Mouse (Mus musculus) hindbrain, embryonic 14.5 days (tissue): ENCODE results near the gene Ppox. TPM values are rescaled to one million over a fixed set of nuclear protein-coding genes. Genes with fewer than 3 reads are reported as not detected.
"Not testable (repeated sequence)": the region's sequence is repeated elsewhere in the genome, so short reads cannot be mapped to it uniquely, and the experiment has no call there.

Experiments
- ATAC-seq: fragments of 200-750 bp; cut with Nextera tagmentation; 2 replicates; pipeline ENCODE4 v1.8.0; 2017; ENCODE audit warnings: moderate number of reproducible peaks, mild to moderate bottlenecking, moderate TSS enrichment, moderate library complexity; ENCODE audit not compliant: low FRiP score
- DNase-seq: peaks from one replicate; pipeline ENCODE4 v3.0.0-alpha.2; 2015; ENCODE audit warnings: low spot score
- H3K27ac ChIP-seq: fragments of 300-500 bp; sonication (generic); 2 replicates; pipeline ENCODE4 v1.5.1; 2014; ENCODE audit warnings: mild to moderate bottlenecking, moderate library complexity
- H3K27me3 ChIP-seq: fragments of 300-500 bp; sonication (generic); 2 replicates; pipeline ENCODE4 v1.6.1; 2014; ENCODE audit warnings: mild to moderate bottlenecking, low read length, mixed read lengths; ENCODE audit not compliant: control insufficient read depth, insufficient read depth
- H3K36me3 ChIP-seq: fragments of 300-500 bp; sonication (generic); replicated peaks from 2 replicates; pipeline ENCODE4 v1.6.1; 2014; ENCODE audit not compliant: control insufficient read depth, insufficient read depth
- H3K4me1 ChIP-seq: fragments of 300-500 bp; sonication (generic); replicated peaks from 2 replicates; pipeline ENCODE4 v1.6.1; 2014; ENCODE audit warnings: antibody characterized with exemption, low read length, mixed read lengths; ENCODE audit not compliant: control insufficient read depth, insufficient read depth
- H3K4me2 ChIP-seq: fragments of 300-500 bp; sonication (generic); replicated peaks from 2 replicates; pipeline ENCODE4 v1.6.1; 2014; ENCODE audit warnings: mild to moderate bottlenecking, moderate library complexity
- H3K4me3 ChIP-seq: fragments of 300-500 bp; sonication (generic); replicated peaks from 2 replicates; pipeline ENCODE4 v1.5.1; 2014; ENCODE audit warnings: mild to moderate bottlenecking, low read length
- H3K9ac ChIP-seq: fragments of 300-500 bp; sonication (generic); 2 replicates; pipeline ENCODE4 v1.6.1; 2014
- H3K9me3 ChIP-seq: fragments of 300-500 bp; sonication (generic); 2 replicates; pipeline ENCODE4 v1.6.1; 2016; ENCODE audit warnings: low read length; ENCODE audit not compliant: control insufficient read depth
- WGBS: fragments of 180-500 bp; shearing (Covaris S2); extraction: QIAGEN DNeasy Blood & Tissue Kit; methylation state at CpG from one replicate; pipeline ENCODE4 v1.1.7; 2014; 5-methylcytosine and 5-hydroxymethylcytosine counted together
- polyA plus RNA-seq: library from polyadenylated mRNA; unstranded; fragments of >200 nt; fragmentation: Nextera tagmentation; extraction: Ambion mirVana; gene quantifications from 2 replicates; pipeline ENCODE4 v1.2.1, GENCODE M21; 2014

The Ppox gene
- polyA plus RNA-seq: 43.5 and 44.6 TPM in 2 replicates

DNA sequence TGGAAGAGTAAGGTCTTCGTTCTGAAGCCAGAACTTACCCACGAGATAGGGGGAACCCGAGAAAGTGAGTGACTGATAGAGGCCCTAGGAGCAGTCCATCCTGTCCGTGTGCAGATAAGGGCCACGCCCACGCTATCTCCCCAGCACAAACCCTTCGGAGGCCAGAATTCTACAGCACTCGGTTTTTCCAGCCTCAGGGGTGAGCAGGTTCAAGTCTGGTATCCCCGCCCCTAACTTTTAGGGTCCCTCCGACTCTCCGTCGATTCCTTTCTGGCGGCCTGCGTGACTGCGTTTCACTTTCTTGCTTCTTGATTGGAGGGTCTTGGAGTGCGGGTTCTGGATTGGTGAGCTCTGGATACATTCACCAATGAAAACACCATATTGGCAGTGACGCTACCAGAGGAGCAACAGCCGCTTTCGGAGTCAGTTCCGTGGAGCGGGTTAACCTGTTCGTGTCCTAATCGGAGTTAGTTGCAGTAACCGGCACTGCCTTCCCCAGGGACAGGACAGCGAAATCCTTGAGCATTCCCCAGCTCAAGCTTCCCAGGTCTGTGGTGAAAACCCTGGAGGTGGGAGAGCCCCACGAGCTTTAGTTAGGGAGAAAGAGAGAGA lies at the start of gene Ppox:
Gene Ppox, minus strand, starts transcription at position 271 of the 612 bp plus-strand sequence.
- no peaks in the 10 kb centered on the region for H3K27me3 ChIP-seq
- no peaks in the 10 kb centered on the region for H3K9me3 ChIP-seq
- peak within 1 kb of the TSS; percentile 59 for H3K4me3 ChIP-seq
- H3K9ac ChIP-seq: peak within 1 kb of the TSS; percentile 58
- DNase-seq: peak; percentile 94
- peak; percentile 98 for ATAC-seq
- peak within 1 kb of the TSS; percentile 65 for H3K4me2 ChIP-seq
- peak within 1 kb of the TSS; percentile 82 for H3K27ac ChIP-seq
- WGBS: under 1% methylated on average over 26 of the region's 26 CpGs
- H3K36me3 ChIP-seq: peaks cover 63% of the 10 kb centered on the region
- H3K4me1 ChIP-seq: peaks cover 21% of the 10 kb centered on the region

DNA sequence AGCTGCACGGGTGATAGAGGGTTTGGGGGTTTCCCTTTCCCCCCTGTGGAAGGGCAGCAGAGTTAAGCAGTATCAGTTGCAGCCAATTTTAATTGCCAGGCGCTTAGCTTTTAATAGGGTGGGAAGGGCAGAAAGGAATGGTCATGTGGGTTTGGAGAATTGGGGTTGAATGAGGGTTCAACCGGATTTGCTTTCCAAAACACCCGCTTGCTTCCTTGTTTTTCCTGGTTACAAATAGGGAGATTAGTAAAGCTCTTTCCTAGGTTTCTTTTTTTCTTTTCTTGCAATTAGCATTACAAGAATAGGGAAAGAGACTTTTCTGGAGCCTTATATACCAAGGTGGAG lies 49.2 kb upstream of the Ppox start:
- Histone ChIP-seq H3K27ac (peak overlapping the region; percentile 95), H3K4me1 (peaks cover 33% of the 10 kb centered on the region)
- no peak for ATAC-seq

DNA sequence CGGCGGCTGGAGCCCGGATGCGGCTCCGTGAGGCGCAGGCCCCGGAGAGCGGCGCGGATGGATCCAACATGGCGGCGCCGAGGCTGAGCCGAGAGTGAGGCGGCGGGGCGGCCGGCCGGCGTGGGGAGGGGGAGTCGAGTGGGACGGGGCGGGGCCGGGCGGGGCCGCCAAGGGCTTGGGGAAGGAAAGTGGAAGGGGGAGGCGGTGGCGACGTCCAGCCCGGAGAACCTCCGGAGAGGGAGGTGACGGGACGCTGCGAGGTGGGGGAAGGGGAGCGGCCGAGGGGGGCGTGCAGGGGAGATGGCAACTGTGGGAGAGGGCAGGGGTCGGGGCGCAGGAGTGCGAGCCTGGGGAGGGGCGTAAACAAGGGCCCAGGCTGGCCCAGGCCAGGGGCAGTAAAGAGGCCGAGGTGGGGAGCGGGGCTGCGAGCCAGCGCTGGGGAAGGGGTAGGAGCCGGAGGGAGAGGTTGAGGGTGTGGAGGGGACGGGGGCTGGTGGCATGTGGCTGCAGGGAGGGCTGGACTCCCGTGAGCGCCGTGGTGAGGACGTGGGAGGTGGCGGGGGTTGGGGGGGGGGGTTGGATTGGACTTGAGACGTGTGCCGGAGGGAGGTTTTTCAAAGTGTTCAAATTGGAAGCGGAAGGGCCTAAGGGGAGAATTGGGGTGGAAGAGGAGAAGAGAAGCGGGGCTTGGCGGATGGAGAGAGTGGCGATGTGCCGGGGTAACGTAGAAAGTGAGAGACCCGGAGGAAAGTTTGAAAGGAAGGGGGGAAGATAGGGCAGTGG lies 48.6 kb upstream of the Ppox start:
- H3K4me2 ChIP-seq: peak overlapping the region; percentile 78
- ATAC-seq: peak; percentile 88
- no peaks in the 10 kb centered on the region for H3K27me3 ChIP-seq

More for the DNA sequence above, 49.2 kb upstream of the Ppox start:
- under 1% methylated on average over 4 of the region's 4 CpGs for WGBS
- DNase-seq: peak; percentile 40
- H3K4me2 ChIP-seq: peak overlapping the region; percentile 78
- peak overlapping the region; percentile 81 for H3K9ac ChIP-seq
- no peaks in the 10 kb centered on the region for H3K27me3 ChIP-seq
- H3K9me3 ChIP-seq: no peaks in the 10 kb centered on the region
- H3K4me3 ChIP-seq: peak overlapping the region; percentile 89
- peaks cover 14% of the 10 kb centered on the region for H3K36me3 ChIP-seq

DNA sequence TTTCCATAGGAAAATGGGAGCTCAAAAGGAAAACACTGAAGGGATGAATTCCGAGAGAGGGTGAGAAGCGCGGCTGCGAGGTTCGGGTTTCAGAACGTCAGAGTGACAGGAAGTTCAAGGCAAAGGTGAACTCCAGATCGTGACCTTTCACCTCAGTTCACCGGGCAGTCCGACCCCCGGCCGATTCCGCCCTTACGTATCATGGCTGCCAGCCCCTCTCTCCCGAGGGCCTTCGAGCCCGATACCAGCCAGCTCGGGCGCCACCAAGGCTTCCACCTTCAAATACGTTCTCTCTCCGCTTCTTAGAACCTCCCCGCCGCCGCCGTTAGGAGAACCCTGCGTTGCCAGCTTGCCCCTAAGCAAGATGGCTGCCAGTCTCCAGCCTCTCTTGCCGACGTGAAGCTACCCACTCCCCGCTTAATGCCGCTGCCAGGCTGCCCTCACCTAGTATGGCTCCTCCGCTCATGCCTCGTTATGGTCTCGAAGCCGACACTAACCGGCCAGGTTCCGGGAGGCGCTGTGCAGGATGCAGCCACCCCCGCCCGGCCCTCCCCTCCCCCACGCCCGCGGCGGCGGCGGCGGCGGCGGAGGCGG lies 48.0 kb upstream of the Ppox start, which contains the start of gene Dedd:
Gene Dedd, plus strand, starts transcription at position 307 of the 594 bp plus-strand sequence.
- H3K4me2 ChIP-seq: peak within 1 kb of the TSS; percentile 78
- H3K27ac ChIP-seq: peak within 1 kb of the TSS; percentile 95
- ATAC-seq (peak; percentile 96), DNase-seq (peak; percentile 89)
- H3K4me3 ChIP-seq: peak within 1 kb of the TSS; percentile 89
- H3K36me3 ChIP-seq: peaks cover 11% of the 10 kb centered on the region
- H3K27me3 ChIP-seq: no peaks in the 10 kb centered on the region
- no peaks in the 10 kb centered on the region for H3K9me3 ChIP-seq
- WGBS: 1% methylated on average over 41 of the region's 48 CpGs
- peaks cover 33% of the 10 kb centered on the region for H3K4me1 ChIP-seq
- H3K9ac ChIP-seq: peak within 1 kb of the TSS; percentile 81

More for the DNA sequence above, 48.6 kb upstream of the Ppox start:
- Histone ChIP-seq H3K4me3 (peak overlapping the region; percentile 89), H3K9me3 (no peaks in the 10 kb centered on the region), H3K4me1 (peaks cover 33% of the 10 kb centered on the region), H3K27ac (peak overlapping the region; percentile 95), H3K36me3 (peaks cover 14% of the 10 kb centered on the region), H3K9ac (peak overlapping the region; percentile 81)
- no peak for DNase-seq
- WGBS: under 1% methylated on average over 49 of the region's 61 CpGs

DNA sequence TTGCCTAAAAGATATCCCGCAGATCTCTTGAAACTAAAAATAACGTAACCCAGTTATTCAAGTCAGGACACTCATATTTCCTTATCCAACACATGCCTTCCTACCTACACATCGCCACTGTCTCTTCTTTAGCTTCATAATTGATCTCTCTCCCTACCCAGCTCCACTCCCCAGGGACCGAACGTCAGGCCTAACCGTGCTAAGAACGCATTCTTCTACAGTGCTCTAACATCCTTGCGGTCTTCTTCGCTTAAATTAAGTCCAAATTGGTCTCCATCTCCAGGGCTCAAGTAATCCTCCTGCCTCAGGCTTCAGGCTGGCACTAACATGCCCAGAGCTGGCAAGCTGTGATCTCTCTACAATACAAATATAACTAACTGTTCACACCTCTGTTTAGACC lies 47.3 kb upstream of the Ppox start:
- no peaks in the 10 kb centered on the region for H3K27me3 ChIP-seq
- H3K9ac ChIP-seq: peak overlapping the region; percentile 81
- peaks cover 33% of the 10 kb centered on the region for H3K4me1 ChIP-seq
- ATAC-seq (no peak), DNase-seq (peak; percentile 40)
- peak overlapping the region; percentile 95 for H3K27ac ChIP-seq
- H3K9me3 ChIP-seq: no peaks in the 10 kb centered on the region
- H3K36me3 ChIP-seq: peaks cover 13% of the 10 kb centered on the region; the same call in 1 of the 2 replicates
- H3K4me2 ChIP-seq: peak overlapping the region; percentile 78
- H3K4me3 ChIP-seq: peak overlapping the region; percentile 89
- 35% methylated on average over 9 of the region's 9 CpGs for WGBS

DNA sequence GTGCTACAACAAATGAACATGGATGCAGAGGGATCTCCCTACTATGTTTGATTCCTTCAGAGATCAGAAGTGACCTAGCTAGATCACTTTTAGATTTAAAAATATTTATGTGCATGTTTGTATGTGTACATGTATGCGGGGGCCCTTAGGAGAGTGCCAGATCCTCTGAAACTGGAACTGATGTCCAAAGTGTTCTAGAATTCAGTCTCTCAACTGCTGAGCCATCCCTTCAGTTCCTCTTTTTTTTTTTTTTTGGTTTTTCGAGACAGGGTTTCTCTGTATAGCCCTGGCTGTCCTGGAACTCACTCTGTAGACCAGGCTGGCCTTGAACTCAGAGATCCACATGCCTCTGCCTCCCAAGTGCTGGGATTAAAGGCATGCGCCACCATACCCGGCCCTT lies 45.6 kb upstream of the Ppox start:
- not testable (repeated sequence) for H3K9ac ChIP-seq, DNase-seq, H3K27ac ChIP-seq, H3K9me3 ChIP-seq, H3K27me3 ChIP-seq, H3K36me3 ChIP-seq, H3K4me2 ChIP-seq, H3K4me3 ChIP-seq, ATAC-seq
- 84% methylated on average over 3 of the region's 4 CpGs for WGBS
- H3K4me1 ChIP-seq: peaks cover 28% of the 10 kb centered on the region

DNA sequence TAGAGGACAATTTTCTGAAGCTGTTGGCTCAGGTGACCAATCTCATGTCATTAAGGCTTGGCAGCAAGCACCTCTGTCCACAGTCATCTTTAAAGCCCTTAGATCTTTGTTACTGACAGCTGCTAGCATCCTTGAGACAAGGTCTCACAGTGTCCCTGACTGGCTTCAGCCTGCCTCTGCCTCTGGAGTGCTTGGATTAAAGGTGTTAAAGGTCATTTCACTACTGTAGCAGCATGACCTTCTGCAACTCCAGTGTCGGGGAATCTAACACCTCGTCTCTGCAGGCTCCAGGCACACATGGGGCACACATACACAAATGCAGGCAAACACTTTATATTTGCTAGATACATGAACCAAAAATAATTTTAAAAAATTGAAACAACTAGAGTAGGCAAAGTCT lies 44.6 kb upstream of the Ppox start:
- H3K36me3 ChIP-seq: 0 out of 2 replicates have a peak, but pooled peaks cover 9% of the 10 kb centered on the region
- no peaks in the 10 kb centered on the region for H3K27me3 ChIP-seq
- H3K4me2 ChIP-seq: no peak overlapping the region
- ATAC-seq (no peak), DNase-seq (no peak)
- no peaks in the 10 kb centered on the region for H3K9me3 ChIP-seq
- no peak overlapping the region for H3K27ac ChIP-seq
- 87% methylated on average over 2 of the region's 2 CpGs for WGBS
- H3K4me1 ChIP-seq: peaks cover 20% of the 10 kb centered on the region
- H3K9ac ChIP-seq: no peak overlapping the region
- no peak overlapping the region for H3K4me3 ChIP-seq

DNA sequence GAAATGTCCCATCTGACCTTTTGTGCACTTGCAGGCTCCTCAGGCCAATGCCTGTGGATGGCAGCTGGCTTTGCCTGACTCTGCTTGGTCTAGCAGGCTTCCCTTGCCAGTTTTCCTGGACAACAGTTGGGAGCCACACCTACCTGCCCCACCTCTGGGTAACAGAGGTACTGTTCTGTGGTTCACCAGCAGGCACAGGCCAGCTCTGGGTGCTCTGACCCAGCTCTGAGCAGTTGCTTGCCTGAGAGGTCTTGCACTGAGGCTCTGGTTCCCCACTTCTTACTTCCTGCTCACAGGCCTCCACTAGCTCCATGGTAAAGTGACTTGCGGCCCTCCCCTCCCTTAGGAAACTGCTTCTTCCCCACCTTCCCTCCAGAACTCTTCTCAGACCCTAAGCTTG lies 41.0 kb upstream of the Ppox start:
- DNase-seq (no peak), ATAC-seq (peak; percentile 40; the same call in 1 of the 2 replicates)
- no peak overlapping the region for H3K4me3 ChIP-seq
- H3K27me3 ChIP-seq: no peaks in the 10 kb centered on the region
- no peak overlapping the region for H3K4me2 ChIP-seq
- 0 out of 2 replicates have a peak, but pooled peaks cover 9% of the 10 kb centered on the region for H3K36me3 ChIP-seq
- no peak overlapping the region for H3K27ac ChIP-seq
- no peaks in the 10 kb centered on the region for H3K9me3 ChIP-seq
- H3K4me1 ChIP-seq: peaks cover under 1% of the 10 kb centered on the region; the same call in 1 of the 2 replicates
- H3K9ac ChIP-seq: no peak overlapping the region
- WGBS: 93% methylated on average over 1 of the region's 1 CpGs

DNA sequence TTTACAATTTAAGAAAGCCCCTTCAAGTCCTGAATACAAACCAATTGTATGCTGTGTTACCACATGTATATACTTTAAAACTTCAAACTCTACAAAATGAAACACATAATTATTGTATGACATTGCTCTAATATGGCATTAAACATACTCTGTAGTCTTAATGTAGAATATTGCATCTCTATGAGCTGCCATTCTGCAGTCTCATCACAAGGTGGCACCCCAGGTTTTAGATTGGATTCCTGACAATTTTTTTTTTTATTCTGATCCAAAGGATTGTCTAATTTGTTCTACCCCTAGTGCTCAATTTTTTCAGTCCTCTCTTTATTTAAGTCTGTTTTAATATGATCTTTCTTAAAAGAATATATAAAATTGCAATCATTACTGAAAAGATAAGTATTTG lies 40.4 kb upstream of the Ppox start:
- ATAC-seq (no peak), DNase-seq (peak; percentile 42)
- Histone ChIP-seq H3K27ac (no peak overlapping the region), H3K4me3 (no peak overlapping the region), H3K4me2 (no peak overlapping the region), H3K27me3 (no peaks in the 10 kb centered on the region), H3K36me3 (0 out of 2 replicates have a peak, but pooled peaks cover 9% of the 10 kb centered on the region), H3K9ac (no peak overlapping the region), H3K9me3 (no peaks in the 10 kb centered on the region), H3K4me1 (no peaks in the 10 kb centered on the region; the same call in 1 of the 2 replicates)
